Mouse (Mus musculus) layer of hippocampus, postnatal 25 days (tissue): ENCODE data around the gene Bricd5. TPM values are rescaled to one million over a fixed set of nuclear protein-coding genes. Genes with fewer than 3 reads are reported as not detected.

ENCODE experiments used
- DNase-seq, 2 experiments: peaks; one replicate each; pipeline ENCODE4 v3.0.0; 2022; ENCODE audit warnings: mixed read lengths in 2 of 2, low spot score in 1 of 2; ENCODE audit errors: extremely low spot score in 1 of 2
- total RNA-seq, 2 experiments: library from RNA; stranded (reverse); gene quantifications; 2 replicates each; pipeline ENCODE4 v1.2.3; 2021

Gene Bricd5
- total RNA-seq, 2 experiments from 2014 or later = 1.6 to 3.5 TPM

DNA sequence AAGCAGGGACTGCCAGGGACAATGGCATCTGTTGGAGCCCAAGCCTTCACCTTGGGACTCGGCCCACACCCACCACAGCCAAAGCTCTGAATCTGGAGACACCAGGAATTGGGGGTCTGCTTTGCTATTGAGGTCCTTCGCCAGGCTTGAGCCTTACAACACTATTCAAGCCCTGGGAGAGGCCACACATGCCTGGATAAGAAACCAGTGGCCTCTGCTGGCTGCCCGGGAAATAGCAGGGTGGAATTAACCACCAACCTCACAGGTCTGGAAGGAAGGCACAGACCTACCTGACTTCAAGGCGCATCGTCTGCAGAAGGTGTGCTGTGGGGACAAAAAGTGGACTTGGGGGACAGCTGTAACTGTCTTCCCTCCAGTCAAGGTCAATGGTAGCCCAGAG lies 39.9 kb downstream of the Bricd5 start:
- peak in 1 of 2 experiments; percentile 75 for DNase-seq

DNA sequence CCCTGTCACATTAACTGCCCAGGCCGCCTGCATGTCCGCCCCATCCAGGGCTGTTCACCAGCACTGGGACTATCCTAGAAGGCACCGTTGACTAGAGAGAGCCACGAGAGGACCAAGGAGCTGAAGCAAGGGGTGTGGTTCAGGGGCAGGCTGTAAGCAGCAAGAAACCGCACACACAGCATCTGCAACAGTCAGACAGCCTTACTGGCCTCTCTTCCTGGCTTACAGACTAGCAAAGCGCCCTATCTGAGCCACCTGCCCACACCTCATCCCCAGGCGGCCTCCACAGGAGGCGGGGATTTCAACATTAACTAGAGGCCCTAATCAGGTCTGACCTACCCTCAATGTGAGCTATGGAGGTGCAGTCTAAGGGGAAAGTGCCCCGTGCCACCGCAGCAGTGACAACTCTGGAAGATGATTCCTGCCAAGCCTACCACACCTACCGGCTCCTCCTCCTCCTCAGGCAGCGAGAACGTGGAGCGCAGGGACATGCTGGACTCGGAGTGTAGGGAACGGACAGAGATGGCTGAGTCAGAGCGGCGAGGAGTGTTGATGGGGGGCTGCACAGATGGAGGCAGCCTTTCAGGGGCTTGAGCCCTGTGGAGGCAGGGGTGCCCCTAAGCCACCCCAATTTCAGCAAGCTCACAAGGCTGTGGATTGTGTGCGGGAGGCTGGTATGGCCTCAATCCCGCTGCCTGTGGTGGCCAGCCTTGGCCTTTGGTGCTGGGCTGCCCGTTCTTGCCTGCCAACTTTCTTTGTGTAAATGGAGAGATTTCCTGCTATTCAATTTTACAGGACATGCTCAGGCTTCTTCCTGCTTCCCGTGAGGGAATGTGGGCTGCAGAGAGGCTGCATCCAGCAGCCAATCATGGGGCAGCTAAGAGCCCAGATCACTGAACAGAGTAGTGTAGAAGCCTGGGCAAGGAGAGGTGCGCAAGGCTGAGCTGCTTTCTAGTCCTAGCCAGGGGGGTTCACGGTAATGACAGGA lies 40.9 kb downstream of the Bricd5 start:
- no peak for DNase-seq

DNA sequence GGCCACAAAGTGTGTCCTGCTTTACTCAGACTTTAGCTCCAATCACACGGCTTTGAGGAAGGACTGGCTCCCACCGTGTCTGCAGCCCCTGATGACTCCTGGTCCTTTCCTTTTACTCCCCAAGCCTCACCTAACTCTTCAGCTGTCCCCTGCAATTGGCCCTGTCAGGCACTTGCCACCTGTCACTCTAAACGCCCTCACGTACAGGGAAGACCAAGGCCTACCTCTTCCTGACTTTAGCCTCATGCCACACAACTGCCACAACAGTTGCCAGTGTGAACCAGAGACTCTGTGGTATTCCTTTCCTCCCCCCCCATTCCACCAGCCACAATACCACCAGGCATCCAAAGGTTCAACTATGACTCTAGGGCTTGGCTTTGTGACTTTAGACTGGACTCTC lies 46.8 kb downstream of the Bricd5 start:
- DNase-seq = no peak

DNA sequence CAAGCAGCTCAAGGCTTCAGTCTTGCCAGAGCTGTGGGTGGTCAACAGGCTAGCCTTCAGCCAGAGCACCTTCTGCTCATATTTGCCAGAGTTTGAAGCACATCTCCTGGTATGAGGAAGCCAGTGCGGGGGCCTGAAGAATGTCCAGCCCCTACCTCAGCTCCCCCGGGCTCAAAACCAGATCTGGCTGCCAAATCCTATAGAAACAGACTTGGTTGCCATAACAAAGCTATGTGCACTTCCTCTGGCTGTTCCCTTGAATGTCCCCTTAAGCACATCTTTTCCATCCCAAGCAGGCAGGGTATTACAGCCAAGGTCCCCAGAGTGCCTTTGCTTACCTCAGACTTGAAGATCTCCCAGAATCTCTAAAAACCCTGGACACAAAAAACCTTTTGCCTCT lies 51.0 kb downstream of the Bricd5 start:
- no peak for DNase-seq

Other genes with a start within 250 kb of the Bricd5 start
- 1 to 10 TPM; 4.1 to 6.6 TPM for gene Ccnf, start 222.4 kb upstream of the Bricd5 start, total RNA-seq
- 1 to 10 TPM in 1 of 2 experiments, under 1 TPM in 1; 0.47 to 1.2 TPM for gene Abca17, start 122.8 kb upstream of the Bricd5 start, total RNA-seq
- gene Abca3, start 121.9 kb upstream of the Bricd5 start, total RNA-seq = 10 to 100 TPM; 70.7 to 75.2 TPM
- 100 to 1,000 TPM; 117 to 120 TPM for gene Rnps1, start 59.3 kb upstream of the Bricd5 start, total RNA-seq
- 10 to 100 TPM; 23.3 to 26.9 TPM for gene Eci1, start 47.2 kb upstream of the Bricd5 start, total RNA-seq
- gene Dnase1l2, start 30.8 kb upstream of the Bricd5 start, total RNA-seq = 1 to 10 TPM; 6.0 to 7.8 TPM
- gene E4f1, start 3.6 kb upstream of the Bricd5 start, total RNA-seq = 10 to 100 TPM; 25.4 to 36.0 TPM
- 10 to 100 TPM; 61.5 to 74.6 TPM for gene Pgp, start 3.5 kb upstream of the Bricd5 start, total RNA-seq
- 10 to 100 TPM; 38.1 to 40.1 TPM for gene Mlst8, start 5.2 kb downstream of the Bricd5 start, total RNA-seq
- gene Caskin1, start 14.7 kb downstream of the Bricd5 start, total RNA-seq = 100 to 1,000 TPM; 143 to 165 TPM
- gene Traf7, start 54.1 kb downstream of the Bricd5 start, total RNA-seq = 10 to 100 TPM; 69.9 to 88.9 TPM
- 10 to 100 TPM; 65.1 to 72.1 TPM for gene Rab26, start 60.3 kb downstream of the Bricd5 start, total RNA-seq
- 10 to 100 TPM; 68.9 to 89.9 TPM for gene Pkd1, start 76.0 kb downstream of the Bricd5 start, total RNA-seq
- gene Tsc2, start 158.7 kb downstream of the Bricd5 start, total RNA-seq = 100 to 1,000 TPM; 150 to 186 TPM
- gene Nthl1, start 158.8 kb downstream of the Bricd5 start, total RNA-seq = 1 to 10 TPM; 3.3 to 4.7 TPM
- gene Slc9a3r2, start 176.4 kb downstream of the Bricd5 start, total RNA-seq = 10 to 100 TPM; 45.1 to 50.0 TPM
- gene Npw, start 184.6 kb downstream of the Bricd5 start, total RNA-seq = 1 to 10 TPM; 2.1 to 2.9 TPM
- 10 to 100 TPM; 36.9 to 40.0 TPM for gene Zfp598, start 195.8 kb downstream of the Bricd5 start, total RNA-seq
- 100 to 1,000 TPM; 160 to 178 TPM for gene Syngr3, start 216.1 kb downstream of the Bricd5 start, total RNA-seq
- 10 to 100 TPM; 18.6 to 19.2 TPM for gene Gfer, start 222.3 kb downstream of the Bricd5 start, total RNA-seq
- gene Noxo1, start 222.3 kb downstream of the Bricd5 start, total RNA-seq = 1 to 10 TPM; 2.7 to 3.0 TPM
- 10 to 100 TPM; 27.7 to 29.8 TPM for gene Tbl3, start 233.8 kb downstream of the Bricd5 start, total RNA-seq
- gene Rnf151, start 244.2 kb downstream of the Bricd5 start, total RNA-seq = not detected
- gene Rps2, start 244.2 kb downstream of the Bricd5 start, total RNA-seq = 100 to 1,000 TPM; 352 to 392 TPM